Mouse (Mus musculus) liver, adult 2 months (tissue): Measurements from ENCODE around the gene Il31.
A peak's percentile ranks its signal among the peaks of the same experiment; 100 is the strongest.

ENCODE experiments used
- CTCF ChIP-seq: fragments of 200-500 bp; IDR thresholded peaks from 2 replicates; pipeline ENCODE4 v1.5.1; 2011; ENCODE audit warnings: low read depth, low read length, control low read depth
- POLR2A ChIP-seq: fragments of 200-500 bp; IDR thresholded peaks from 2 replicates; pipeline ENCODE4 v1.6.1; 2011; ENCODE audit warnings: low read length, control low read depth; ENCODE audit not compliant: insufficient read depth; ENCODE audit errors: extremely low read depth

GRCm38 (mm10) chr5:123436780-123437175 lies 52.5 kb downstream of the Il31 start:
- TF ChIP-seq POLR2A (no peak), CTCF (peak; percentile 27; the same call in 1 of the 2 replicates)
